Mouse (Mus musculus): ENCODE measurements at regions not wholly inside any gene's neighbourhood (a gene's known extent, or its start where the extent isn't known, plus 50 kb on each side); places are given as distances from the start of the nearest gene placed in this dataset.

DNA sequence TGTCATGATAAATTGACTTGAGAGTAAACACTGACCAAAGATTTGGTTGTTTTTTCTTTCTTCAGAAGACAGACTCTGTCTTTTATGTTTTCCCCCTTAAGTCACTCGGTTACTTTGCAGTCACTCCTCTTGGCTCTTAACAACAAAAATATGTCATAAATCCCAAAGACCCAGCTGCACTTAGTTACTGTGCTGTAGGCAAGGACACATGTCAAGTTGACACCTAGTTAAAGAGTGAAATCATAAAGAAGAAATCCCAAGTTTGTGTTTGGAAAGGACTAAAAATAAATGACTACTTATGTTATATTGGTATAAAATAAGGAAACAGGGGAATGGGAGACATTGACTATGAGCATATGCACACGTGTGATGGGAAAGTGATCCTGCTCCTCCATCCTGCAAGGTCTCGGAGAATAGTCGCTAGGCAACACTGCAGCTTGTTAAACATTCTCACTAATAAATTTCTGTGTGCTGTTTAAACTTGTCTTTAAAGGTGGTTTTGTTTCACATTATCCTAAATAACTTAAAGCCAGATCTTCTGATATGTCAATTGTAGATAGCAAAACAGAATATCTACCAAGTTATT lies 298.1 kb downstream of the Gulp1 start:
- DNase-seq (ENCODE audit: low read depth, low spot score): no peak

- peak; percentile 57 for DNase-seq (ENCODE audit: low read depth, low spot score)
These were observed 312.1 kb downstream of the Gulp1 start for GRCm38 (mm10) chr1:44863390-44863789.

- DNase-seq (ENCODE audit: low read depth, low spot score): no peak
These were observed 312.5 kb downstream of the Gulp1 start for GRCm38 (mm10) chr1:44863818-44864217.

GRCm38 (mm10) chr1:44891611-44892010 lies 340.3 kb downstream of the Gulp1 start:
- no peak for DNase-seq (ENCODE audit: low read depth, low spot score)

DNA sequence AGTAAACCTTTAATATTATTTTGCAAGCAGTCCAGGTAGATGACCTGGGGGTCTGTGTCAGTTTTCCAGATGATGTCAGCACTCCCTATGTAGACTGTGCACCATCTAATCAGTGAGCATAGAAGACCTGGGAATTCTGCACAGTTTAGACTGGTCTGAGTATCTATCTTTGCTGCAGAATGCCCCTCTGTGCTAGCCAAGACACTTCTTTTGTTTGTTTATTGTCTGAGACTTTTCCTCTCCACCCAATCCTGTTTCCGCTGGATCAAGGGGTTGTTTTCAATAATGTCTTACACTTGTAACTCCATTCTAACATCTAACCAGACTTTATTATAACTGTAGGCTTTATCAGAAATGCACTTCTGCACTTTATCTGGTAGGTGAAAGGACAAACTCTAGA lies 341.1 kb downstream of the Gulp1 start:
- DNase-seq (ENCODE audit: low read depth, low spot score): no peak

Measured in brain, adult 2 months (tissue).